Mouse (Mus musculus) hindbrain, embryonic 13.5 days (tissue): ENCODE data around the gene Cabp4. TPM values are rescaled to one million over a fixed set of nuclear protein-coding genes. Genes with fewer than 3 reads are reported as not detected.
"Not testable (repeated sequence)": the region's sequence is repeated elsewhere in the genome, so short reads cannot be mapped to it uniquely, and the experiment has no call there.

Experiments
- ATAC-seq: fragments of 200-750 bp; cut with Nextera tagmentation; 2 replicates; pipeline ENCODE4 v1.8.0; 2017; ENCODE audit warnings: moderate TSS enrichment; ENCODE audit not compliant: low FRiP score
- H3K27ac ChIP-seq: fragments of 300-500 bp; sonication (generic); 2 replicates; pipeline ENCODE4 v1.5.1; 2015; ENCODE audit warnings: inconsistent platforms, mild to moderate bottlenecking, moderate library complexity
- H3K27me3 ChIP-seq: fragments of 300-500 bp; sonication (generic); 2 replicates; pipeline ENCODE4 v1.6.1; 2015; ENCODE audit warnings: mild to moderate bottlenecking, inconsistent platforms
- H3K36me3 ChIP-seq: fragments of 300-500 bp; sonication (generic); 2 replicates; pipeline ENCODE4 v1.6.1; 2015; ENCODE audit warnings: mild to moderate bottlenecking, inconsistent platforms
- H3K4me1 ChIP-seq: fragments of 300-500 bp; sonication (generic); replicated peaks from 2 replicates; pipeline ENCODE4 v1.6.1; 2015; ENCODE audit warnings: inconsistent platforms
- H3K4me2 ChIP-seq: fragments of 300-500 bp; sonication (generic); 2 replicates; pipeline ENCODE4 v1.6.1; 2015; ENCODE audit warnings: inconsistent platforms, mild to moderate bottlenecking, moderate library complexity
- H3K4me3 ChIP-seq: fragments of 300-500 bp; sonication (generic); 2 replicates; pipeline ENCODE4 v1.5.1; 2015; ENCODE audit warnings: mild to moderate bottlenecking, inconsistent platforms
- H3K9ac ChIP-seq: fragments of 300-500 bp; sonication (generic); 2 replicates; pipeline ENCODE4 v1.6.1; 2015; ENCODE audit warnings: mild to moderate bottlenecking, inconsistent platforms
- H3K9me3 ChIP-seq: fragments of 300-500 bp; sonication (generic); 2 replicates; pipeline ENCODE4 v1.6.1; 2016; ENCODE audit warnings: inconsistent platforms
- WGBS: fragments of 180-500 bp; shearing (Covaris S2); methylation state at CpG from one replicate; pipeline ENCODE4 v1.1.7; 2015; 5-methylcytosine and 5-hydroxymethylcytosine counted together
- polyA plus RNA-seq: library from polyadenylated mRNA; unstranded; fragments of >200 nt; fragmentation: Nextera tagmentation; extraction: Ambion mirVana; gene quantifications from 2 replicates; pipeline ENCODE4 v1.2.1, GENCODE M21; 2015

The Cabp4 gene
- polyA plus RNA-seq, 1 experiment from 2014 or later, result 0.29 TPM

DNA sequence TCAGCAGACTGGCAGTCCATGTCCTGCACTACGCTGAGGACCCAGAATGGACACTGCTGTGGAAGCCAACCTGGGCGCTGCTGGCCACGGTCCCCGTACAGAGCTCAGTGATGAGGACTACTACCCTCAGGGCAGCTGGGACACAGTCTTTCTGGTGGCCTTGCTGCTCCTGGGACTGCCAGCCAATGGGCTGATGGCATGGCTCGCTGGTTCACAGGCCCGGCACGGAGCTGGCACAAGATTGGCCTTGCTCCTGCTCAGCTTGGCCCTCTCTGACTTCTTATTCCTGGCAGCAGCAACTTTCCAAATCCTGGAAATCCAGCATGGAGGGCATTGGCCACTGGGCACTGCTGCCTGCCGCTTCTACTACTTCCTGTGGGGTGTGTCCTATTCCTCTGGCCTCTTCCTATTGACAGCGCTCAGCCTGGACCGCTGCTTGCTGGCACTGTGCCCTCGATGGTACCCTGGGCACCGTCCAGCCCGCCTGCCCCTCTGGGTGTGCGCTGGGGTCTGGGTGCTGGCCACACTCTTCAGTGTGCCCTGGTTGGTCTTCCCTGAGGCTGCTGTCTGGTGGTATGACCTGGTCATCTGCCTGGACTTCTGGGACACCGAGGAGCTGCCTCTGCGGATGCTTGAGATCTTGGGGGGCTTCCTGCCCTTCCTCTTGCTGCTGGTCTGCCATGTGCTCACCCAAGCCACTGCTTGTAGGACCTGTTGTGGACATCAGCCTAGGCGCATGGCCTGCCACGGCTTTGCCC lies 1.2 kb downstream of the Cabp4 start:
- H3K27me3 ChIP-seq, result no peaks in the 10 kb centered on the region
- 93% methylated on average over 18 of the region's 18 CpGs for WGBS

DNA sequence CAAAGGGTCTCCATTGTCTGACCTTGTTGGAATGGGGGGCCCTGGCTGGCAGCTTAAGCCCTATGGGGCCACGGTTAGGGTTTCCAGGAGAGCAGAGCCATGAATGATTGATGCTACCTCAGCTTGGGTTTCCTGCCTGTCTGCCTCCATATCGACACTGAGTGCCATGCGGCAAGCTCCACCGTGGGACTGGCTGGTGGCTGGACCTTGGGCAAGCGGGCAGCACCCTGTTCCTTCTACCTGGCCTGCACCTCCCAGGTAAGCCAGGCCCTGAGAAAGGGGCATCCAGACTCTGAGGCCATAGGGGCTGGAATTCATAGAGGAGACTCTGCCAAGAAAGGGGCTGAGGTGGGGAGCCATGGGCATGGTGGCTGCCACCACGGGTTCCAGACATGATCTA lies 3.7 kb downstream of the Cabp4 start:
- H3K4me1 ChIP-seq, result peaks cover 4% of the 10 kb centered on the region
- no peaks in the 10 kb centered on the region for H3K36me3 ChIP-seq
- H3K4me2 ChIP-seq, result no peak overlapping the region
- no peaks in the 10 kb centered on the region for H3K27me3 ChIP-seq
- no peaks in the 10 kb centered on the region for H3K9me3 ChIP-seq
- H3K9ac ChIP-seq, result no peak overlapping the region
- H3K27ac ChIP-seq, result no peak overlapping the region
- no peak for ATAC-seq
- 87% methylated on average over 6 of the region's 6 CpGs for WGBS
- no peak overlapping the region for H3K4me3 ChIP-seq

More for the DNA sequence above, 1.2 kb downstream of the Cabp4 start:
- Histone ChIP-seq H3K9ac (no peak overlapping the region), H3K4me1 (peaks cover 6% of the 10 kb centered on the region), H3K36me3 (no peaks in the 10 kb centered on the region), H3K4me2 (no peak overlapping the region), H3K9me3 (no peaks in the 10 kb centered on the region), H3K27ac (no peak overlapping the region), H3K4me3 (no peak overlapping the region)
- ATAC-seq, result no peak

DNA sequence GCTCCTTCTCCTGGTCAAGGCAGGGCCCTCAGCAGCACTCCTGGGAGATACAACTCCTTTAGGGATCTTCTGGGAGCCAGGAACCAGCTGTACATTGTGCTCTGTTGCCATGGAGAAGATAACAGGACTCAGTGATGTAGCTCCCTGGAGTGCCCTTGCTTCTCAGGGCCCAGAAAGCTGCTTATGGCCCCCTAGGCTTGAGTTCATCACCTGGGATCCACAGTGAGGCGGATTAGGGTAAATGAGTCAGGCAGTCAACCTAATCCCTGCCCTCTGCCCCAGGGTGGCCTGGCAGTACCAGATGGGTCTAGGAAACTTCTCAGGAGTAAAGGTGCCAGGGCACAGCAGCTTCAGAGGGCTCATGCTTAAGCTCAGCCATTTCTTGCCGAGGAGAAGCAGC lies 4.4 kb downstream of the Cabp4 start, which contains the start of gene Gpr152:
Gene Gpr152, plus strand, starts transcription at position 342 of the 400 bp plus-strand sequence.
- no peaks in the 10 kb centered on the region for H3K36me3 ChIP-seq
- no peaks in the 10 kb centered on the region for H3K27me3 ChIP-seq
- no peak within 1 kb of the TSS for H3K4me2 ChIP-seq
- H3K4me1 ChIP-seq, result peaks cover 4% of the 10 kb centered on the region
- WGBS, result 70% methylated on average over 2 of the region's 2 CpGs
- no peak within 1 kb of the TSS for H3K27ac ChIP-seq
- no peak within 1 kb of the TSS for H3K9ac ChIP-seq
- no peaks in the 10 kb centered on the region for H3K9me3 ChIP-seq
- no peak for ATAC-seq
- no peak within 1 kb of the TSS for H3K4me3 ChIP-seq

DNA sequence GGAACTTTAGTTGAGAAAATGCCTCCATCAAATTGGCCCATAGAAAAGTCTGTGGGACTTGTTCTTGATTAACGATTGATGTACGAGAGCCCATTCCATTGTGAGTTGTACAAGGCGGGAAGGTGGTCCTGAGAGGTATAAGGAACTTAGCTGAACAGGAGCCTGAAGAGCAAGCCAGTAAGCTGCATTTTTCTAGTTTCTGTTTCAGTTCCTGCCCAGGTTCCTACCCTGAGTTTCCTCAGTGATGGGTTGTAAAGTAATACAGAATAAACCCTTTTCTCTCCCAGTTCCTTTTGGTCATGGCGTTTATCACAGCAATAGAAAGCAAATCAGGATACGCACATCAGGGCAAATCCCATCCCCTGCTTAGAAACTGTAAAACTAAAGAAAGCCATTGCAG lies 5.9 kb downstream of the Cabp4 start:
- ATAC-seq, result no peak
- Histone ChIP-seq H3K27ac (no peak overlapping the region), H3K9ac (no peak overlapping the region), H3K36me3 (peaks cover 9% of the 10 kb centered on the region), H3K4me2 (no peak overlapping the region), H3K9me3 (no peaks in the 10 kb centered on the region), H3K27me3 (no peaks in the 10 kb centered on the region), H3K4me3 (no peak overlapping the region), H3K4me1 (peaks cover 4% of the 10 kb centered on the region)
- 85% methylated on average over 5 of the region's 5 CpGs for WGBS

DNA sequence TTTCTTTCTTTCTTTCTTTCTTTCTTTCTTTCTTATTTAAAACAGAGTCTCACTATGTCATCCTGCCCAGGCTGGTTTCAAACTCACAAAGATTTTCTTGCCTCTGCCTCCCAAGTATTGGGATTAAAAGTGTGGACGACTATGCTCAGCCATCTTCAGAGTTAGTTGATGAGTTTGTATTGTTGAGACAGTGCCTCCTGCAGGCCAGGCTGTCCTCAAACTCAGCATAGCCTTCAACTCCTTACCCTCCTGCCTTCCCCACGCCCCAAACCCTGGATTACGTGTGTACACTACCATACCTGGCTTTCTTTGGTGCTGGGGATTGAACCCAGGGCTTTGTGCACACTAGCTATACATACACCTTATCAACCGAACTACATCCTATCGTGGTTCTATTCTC lies 7.4 kb downstream of the Cabp4 start:
- no peak for ATAC-seq
- Histone ChIP-seq H3K4me1 (peaks cover 4% of the 10 kb centered on the region), H3K27ac (no peak overlapping the region), H3K36me3 (peaks cover 24% of the 10 kb centered on the region), H3K4me2 (no peak overlapping the region), H3K27me3 (no peaks in the 10 kb centered on the region), H3K4me3 (no peak overlapping the region), H3K9me3 (no peaks in the 10 kb centered on the region), H3K9ac (no peak overlapping the region)
- 80% methylated on average over 5 of the region's 5 CpGs for WGBS

DNA sequence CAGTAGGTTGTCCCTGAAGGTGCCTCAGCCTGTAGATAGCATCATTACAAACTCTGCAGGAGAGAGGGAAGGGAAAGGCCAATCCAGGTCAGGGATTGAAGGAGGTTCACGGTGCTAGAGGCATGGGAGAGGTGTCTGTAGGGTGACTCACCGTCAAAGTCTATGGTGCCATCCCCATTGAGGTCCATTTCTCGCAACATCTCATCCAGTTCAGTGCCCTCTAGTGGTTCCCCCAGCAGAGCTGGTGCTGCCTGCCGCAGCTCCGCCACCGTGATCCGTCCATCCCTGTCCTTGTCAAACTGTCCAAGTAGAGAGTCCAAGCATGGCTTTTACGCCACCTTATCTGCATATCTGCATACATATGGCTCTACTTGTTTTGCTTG lies 7.9 kb downstream of the Cabp4 start:
- 19% methylated on average over 8 of the region's 8 CpGs for WGBS
- H3K9ac ChIP-seq, H3K27me3 ChIP-seq, H3K9me3 ChIP-seq, H3K4me2 ChIP-seq, H3K27ac ChIP-seq, ATAC-seq, H3K4me1 ChIP-seq, H3K4me3 ChIP-seq: not testable (repeated sequence)
- H3K36me3 ChIP-seq, result peaks cover 29% of the 10 kb centered on the region

DNA sequence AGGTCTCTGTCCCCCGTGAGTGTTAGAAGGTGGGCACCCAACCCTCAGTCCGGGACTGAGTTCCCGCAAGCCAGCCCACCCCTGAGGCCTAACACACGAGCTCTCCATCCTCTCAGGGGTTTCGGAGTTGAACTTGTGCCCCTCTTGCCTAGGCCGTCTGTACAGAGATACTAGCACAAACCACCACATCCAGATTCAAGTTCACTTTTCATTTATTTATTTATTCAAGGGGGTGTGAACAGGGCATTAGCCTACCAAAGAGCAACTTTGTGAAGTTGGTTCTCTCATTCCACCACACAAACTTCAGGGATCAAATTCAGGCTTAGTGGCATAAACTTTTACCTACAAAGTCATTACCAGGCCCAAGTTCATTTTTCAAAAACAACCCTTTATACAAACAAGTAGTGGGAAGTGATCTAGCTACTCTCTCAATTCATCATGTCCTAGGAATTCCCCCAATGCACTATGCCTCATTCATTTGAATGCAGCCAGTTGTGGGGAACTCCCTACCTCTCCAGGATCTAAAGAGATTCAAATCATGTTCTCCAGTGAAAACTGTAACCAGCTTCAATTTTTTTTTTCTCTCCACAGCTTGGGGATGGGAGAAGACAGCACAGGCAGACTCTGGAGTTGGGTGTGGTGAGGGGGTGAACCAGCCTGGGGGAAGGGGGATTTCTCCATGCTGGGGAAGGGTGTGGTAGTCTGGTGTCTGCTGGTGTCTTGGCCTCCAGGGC lies 8.4 kb downstream of the Cabp4 start:
- not testable (repeated sequence) for H3K4me1 ChIP-seq, H3K4me3 ChIP-seq, H3K9me3 ChIP-seq, H3K27me3 ChIP-seq, H3K9ac ChIP-seq, ATAC-seq, H3K4me2 ChIP-seq, H3K27ac ChIP-seq
- peaks cover 30% of the 10 kb centered on the region for H3K36me3 ChIP-seq
- 84% methylated on average over 6 of the region's 6 CpGs for WGBS

DNA sequence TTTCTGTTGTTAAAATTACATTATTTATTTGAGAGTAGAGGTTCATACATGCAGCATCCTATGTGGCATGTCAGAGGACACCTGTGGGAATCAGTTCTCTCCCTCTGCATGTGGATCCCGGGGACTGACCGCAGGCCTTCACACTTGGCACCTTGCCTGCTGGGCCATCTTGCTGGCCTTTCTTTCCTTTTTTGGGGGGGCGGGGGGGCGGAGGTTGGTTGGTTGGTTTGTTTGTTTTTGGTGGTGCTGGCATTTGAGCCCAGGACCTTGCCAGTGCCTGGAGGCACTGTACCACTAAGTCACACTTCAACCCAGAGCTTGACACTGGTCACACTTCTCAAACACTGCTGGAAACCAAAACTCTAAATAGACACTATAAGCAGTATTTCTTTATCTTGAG lies 9.5 kb downstream of the Cabp4 start:
- Histone ChIP-seq H3K4me2 (no peak overlapping the region), H3K4me3 (no peak overlapping the region), H3K4me1 (peaks cover 3% of the 10 kb centered on the region), H3K9me3 (no peaks in the 10 kb centered on the region), H3K9ac (no peak overlapping the region), H3K27me3 (no peaks in the 10 kb centered on the region), H3K27ac (no peak overlapping the region), H3K36me3 (peaks cover 38% of the 10 kb centered on the region)
- no peak for ATAC-seq
- 94% methylated on average over 4 of the region's 4 CpGs for WGBS

DNA sequence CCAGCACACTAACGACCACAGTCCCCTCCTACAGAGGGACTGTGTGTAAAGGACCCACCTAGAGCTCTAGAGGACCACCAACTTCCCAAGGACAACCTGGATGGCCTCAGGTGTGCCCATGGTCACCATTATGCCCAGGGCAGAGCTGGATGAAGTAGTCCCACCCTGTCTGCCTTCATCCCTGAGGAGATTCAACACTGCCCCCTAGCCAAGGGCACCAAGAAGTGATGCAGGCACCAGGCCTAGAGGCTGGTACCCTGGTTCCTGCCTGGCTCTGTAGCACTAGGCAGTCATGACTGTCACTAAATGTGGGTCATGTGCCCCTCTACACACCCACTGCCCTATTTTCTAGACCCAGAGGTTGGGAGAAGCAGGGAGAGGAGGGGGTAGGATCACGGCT lies 12.1 kb downstream of the Cabp4 start:
- Histone ChIP-seq H3K27me3 (no peaks in the 10 kb centered on the region), H3K4me3 (no peak overlapping the region), H3K27ac (no peak overlapping the region), H3K9me3 (no peaks in the 10 kb centered on the region), H3K4me1 (peaks cover 10% of the 10 kb centered on the region), H3K36me3 (peaks cover 55% of the 10 kb centered on the region), H3K4me2 (no peak overlapping the region), H3K9ac (no peak overlapping the region)
- 93% methylated on average over 2 of the region's 2 CpGs for WGBS
- ATAC-seq, result no peak

DNA sequence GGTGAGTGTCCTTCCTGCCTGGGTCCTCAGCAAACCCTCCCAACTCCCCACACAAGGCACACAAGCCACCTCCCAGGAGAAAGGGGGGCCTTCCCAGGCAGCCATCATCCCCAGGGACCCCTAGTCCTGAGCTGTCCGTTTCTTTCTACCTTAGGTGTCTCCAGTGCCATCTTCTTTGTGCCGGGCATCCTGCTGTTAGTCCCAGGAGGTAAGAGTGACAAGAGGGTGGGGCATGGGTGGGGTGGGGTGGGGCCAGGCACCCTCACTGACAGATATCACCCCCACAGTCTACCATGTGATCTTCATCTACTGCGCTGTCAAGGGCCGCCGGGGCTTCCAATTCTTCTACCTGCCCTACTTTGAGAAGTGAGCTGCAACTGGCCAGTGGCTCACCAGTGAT lies 12.8 kb downstream of the Cabp4 start:
- Histone ChIP-seq H3K36me3 (peaks cover 55% of the 10 kb centered on the region), H3K4me3 (no peak overlapping the region), H3K4me1 (peaks cover 17% of the 10 kb centered on the region), H3K9ac (no peak overlapping the region), H3K27ac (no peak overlapping the region), H3K27me3 (no peaks in the 10 kb centered on the region), H3K9me3 (no peaks in the 10 kb centered on the region), H3K4me2 (no peak overlapping the region)
- 91% methylated on average over 5 of the region's 5 CpGs for WGBS
- ATAC-seq, result no peak

DNA sequence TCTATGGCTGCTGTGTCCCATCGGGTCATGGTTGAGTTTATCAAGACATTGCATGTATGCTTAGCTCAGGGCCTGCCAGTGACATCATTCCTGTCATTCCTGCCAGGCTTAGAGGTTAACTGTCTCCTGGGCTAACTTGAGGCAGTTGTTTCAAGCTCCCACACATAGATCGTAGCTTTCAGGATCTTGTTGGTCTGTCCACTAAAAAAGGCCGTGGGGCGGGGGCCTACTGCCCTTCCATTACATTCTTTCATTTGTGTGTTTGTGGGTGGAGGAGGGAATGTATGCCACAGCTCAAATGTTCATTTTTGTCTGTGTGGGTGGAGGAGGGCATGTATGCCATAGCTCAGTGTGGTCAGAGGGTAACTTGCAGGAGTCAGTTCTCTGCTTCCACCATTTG lies 13.7 kb downstream of the Cabp4 start:
- H3K36me3 ChIP-seq, result peaks cover 55% of the 10 kb centered on the region
- H3K27me3 ChIP-seq, result no peaks in the 10 kb centered on the region
- H3K9me3 ChIP-seq, result no peaks in the 10 kb centered on the region
- H3K4me2 ChIP-seq, result no peak overlapping the region
- H3K4me1 ChIP-seq, result peaks cover 18% of the 10 kb centered on the region
- no peak for ATAC-seq
- H3K27ac ChIP-seq, result no peak overlapping the region
- WGBS, result 90% methylated on average over 4 of the region's 4 CpGs
- 0 out of 2 replicates have a peak overlapping the region, but pooled peaks have one; percentile 39 for H3K9ac ChIP-seq
- H3K4me3 ChIP-seq, result no peak overlapping the region

DNA sequence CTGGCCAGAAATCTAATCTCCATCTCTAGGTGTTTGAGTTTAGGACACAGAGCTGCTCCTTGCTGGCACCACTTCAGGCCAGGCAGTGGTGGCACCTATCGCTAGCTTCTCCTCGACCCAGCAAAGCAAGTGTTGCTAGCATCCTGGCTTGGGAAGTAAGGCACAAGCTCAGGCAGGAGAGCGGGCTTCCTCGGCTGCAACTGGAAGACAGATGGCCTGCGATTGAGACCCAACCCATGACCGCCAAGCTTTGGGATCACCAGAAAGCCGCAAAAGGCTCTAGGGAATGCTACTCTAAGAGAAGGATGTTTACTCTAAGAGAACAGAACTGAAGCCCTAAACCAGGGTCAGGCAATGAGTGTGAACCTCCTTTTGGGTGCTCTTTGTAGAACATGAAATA lies 14.4 kb downstream of the Cabp4 start:
- Histone ChIP-seq H3K27me3 (no peaks in the 10 kb centered on the region), H3K9ac (0 out of 2 replicates have a peak overlapping the region, but pooled peaks have one; percentile 39), H3K4me1 (peaks cover 18% of the 10 kb centered on the region), H3K4me2 (no peak overlapping the region), H3K27ac (no peak overlapping the region), H3K4me3 (no peak overlapping the region), H3K36me3 (peaks cover 55% of the 10 kb centered on the region), H3K9me3 (no peaks in the 10 kb centered on the region)
- no peak for ATAC-seq
- 89% methylated on average over 7 of the region's 7 CpGs for WGBS
